Mouse (Mus musculus) embryonic facial prominence, embryonic 14.5 days (tissue): ENCODE measurements around the gene Prap1. TPM values are rescaled to one million over a fixed set of nuclear protein-coding genes. Genes with fewer than 3 reads are reported as not detected.
"Not testable (repeated sequence)": the region's sequence is repeated elsewhere in the genome, so short reads cannot be mapped to it uniquely, and the experiment has no call there.

Source experiments
- ATAC-seq: fragments of 200-750 bp; cut with Nextera tagmentation; 2 replicates; pipeline ENCODE4 v1.8.0; 2017; ENCODE audit warnings: low read depth, moderate number of reproducible peaks, moderate TSS enrichment
- DNase-seq: peaks from one replicate; pipeline ENCODE4 v3.0.0-alpha.2; 2015; ENCODE audit warnings: low spot score
- H3K27ac ChIP-seq: fragments of 300-500 bp; sonication (generic); replicated peaks from 2 replicates; pipeline ENCODE4 v1.5.1; 2014; ENCODE audit warnings: low read depth, mild to moderate bottlenecking, low read length, moderate library complexity
- H3K27me3 ChIP-seq: fragments of 300-500 bp; sonication (generic); replicated peaks from 2 replicates; pipeline ENCODE4 v1.6.1; 2014; ENCODE audit warnings: low read length; ENCODE audit not compliant: control insufficient read depth, insufficient read depth
- H3K36me3 ChIP-seq: fragments of 300-500 bp; sonication (generic); 2 replicates; pipeline ENCODE4 v1.6.1; 2014; ENCODE audit warnings: low read length, mixed read lengths; ENCODE audit not compliant: control insufficient read depth, insufficient read depth
- H3K4me1 ChIP-seq: fragments of 300-500 bp; sonication (generic); 2 replicates; pipeline ENCODE4 v1.6.1; 2014; ENCODE audit warnings: antibody characterized with exemption, low read length; ENCODE audit not compliant: control insufficient read depth, insufficient read depth
- H3K4me2 ChIP-seq: fragments of 300-500 bp; sonication (generic); 2 replicates; pipeline ENCODE4 v1.6.1; 2014; ENCODE audit warnings: low read depth, mild to moderate bottlenecking, low read length, moderate library complexity, mixed read lengths
- H3K4me3 ChIP-seq: fragments of 300-500 bp; sonication (generic); 2 replicates; pipeline ENCODE4 v1.5.1; 2014; ENCODE audit warnings: low read depth, mild to moderate bottlenecking, low read length
- H3K9ac ChIP-seq: fragments of 300-500 bp; sonication (generic); 2 replicates; pipeline ENCODE4 v1.6.1; 2014; ENCODE audit warnings: low read depth, mild to moderate bottlenecking, low read length, moderate library complexity, mixed read lengths
- H3K9me3 ChIP-seq: fragments of 300-500 bp; sonication (generic); 2 replicates; pipeline ENCODE4 v1.6.1; 2016; ENCODE audit warnings: low read length; ENCODE audit not compliant: control insufficient read depth
- WGBS: fragments of 180-500 bp; shearing (Covaris S2); extraction: QIAGEN DNeasy Blood & Tissue Kit; methylation state at CpG from one replicate; pipeline ENCODE4 v1.1.7; 2014; 5-methylcytosine and 5-hydroxymethylcytosine counted together
- polyA plus RNA-seq: library from polyadenylated mRNA; unstranded; fragments of >200 nt; fragmentation: Nextera tagmentation; extraction: Ambion mirVana; gene quantifications from 2 replicates; pipeline ENCODE4 v1.2.1, GENCODE M21; 2014

Gene Prap1
- polyA plus RNA-seq, 1 experiment from 2014 or later: 0.60 TPM

- not testable (repeated sequence) for H3K9ac ChIP-seq, H3K9me3 ChIP-seq, H3K4me3 ChIP-seq, H3K4me1 ChIP-seq, ATAC-seq, DNase-seq, H3K27ac ChIP-seq, H3K4me2 ChIP-seq, H3K27me3 ChIP-seq
- H3K36me3 ChIP-seq: peaks cover 31% of the 10 kb centered on the region
- 97% methylated on average over 5 of the region's 7 CpGs for WGBS
Measured at GRCm38 (mm10) chr7:140134033-140134432, 40.8 kb downstream of the Prap1 start.

- Histone ChIP-seq H3K9ac (no peak overlapping the region), H3K27ac (no peak overlapping the region), H3K4me1 (peaks cover 4% of the 10 kb centered on the region), H3K4me2 (no peak overlapping the region), H3K27me3 (no peaks in the 10 kb centered on the region), H3K4me3 (no peak overlapping the region), H3K36me3 (peaks cover 19% of the 10 kb centered on the region), H3K9me3 (no peaks in the 10 kb centered on the region)
- WGBS: 87% methylated on average over 5 of the region's 5 CpGs
- no peak for ATAC-seq
- DNase-seq: no peak
Measured at GRCm38 (mm10) chr7:140135106-140135770, 42.0 kb downstream of the Prap1 start.

GRCm38 (mm10) chr7:140137135-140138020 lies 44.2 kb downstream of the Prap1 start, which contains the start of gene Mtg1:
Mtg1 (plus strand) TSS chr7:140137564.
- DNase-seq: peak; percentile 97
- Histone ChIP-seq H3K4me3 (peak within 1 kb of the TSS; percentile 78), H3K27ac (peak within 1 kb of the TSS; percentile 70), H3K4me1 (peaks cover 4% of the 10 kb centered on the region), H3K9ac (peak within 1 kb of the TSS; percentile 88), H3K27me3 (no peaks in the 10 kb centered on the region), H3K4me2 (peak within 1 kb of the TSS; percentile 93), H3K9me3 (no peaks in the 10 kb centered on the region), H3K36me3 (peaks cover 12% of the 10 kb centered on the region; the same call in 1 of the 2 replicates)
- 2% methylated on average over 38 of the region's 39 CpGs for WGBS
- peak; percentile 99 for ATAC-seq

GRCm38 (mm10) chr7:140138021-140138310 lies 44.8 kb downstream of the Prap1 start:
- peaks cover 12% of the 10 kb centered on the region; the same call in 1 of the 2 replicates for H3K36me3 ChIP-seq
- H3K4me3 ChIP-seq: peak overlapping the region; percentile 78
- peak overlapping the region; percentile 93 for H3K4me2 ChIP-seq
- 0% methylated on average over 8 of the region's 8 CpGs for WGBS
- DNase-seq (no peak), ATAC-seq (no peak)
- no peaks in the 10 kb centered on the region for H3K9me3 ChIP-seq
- peak overlapping the region; percentile 88 for H3K9ac ChIP-seq
- peak overlapping the region; percentile 70 for H3K27ac ChIP-seq
- H3K4me1 ChIP-seq: peaks cover 4% of the 10 kb centered on the region
- H3K27me3 ChIP-seq: no peaks in the 10 kb centered on the region

GRCm38 (mm10) chr7:140141350-140141749 lies 48.2 kb downstream of the Prap1 start:
- Histone ChIP-seq H3K4me2 (no peak overlapping the region), H3K4me1 (peaks cover 4% of the 10 kb centered on the region), H3K36me3 (no peaks in the 10 kb centered on the region), H3K9ac (no peak overlapping the region), H3K9me3 (no peaks in the 10 kb centered on the region), H3K27me3 (no peaks in the 10 kb centered on the region), H3K27ac (no peak overlapping the region), H3K4me3 (no peak overlapping the region)
- no peak for ATAC-seq
- WGBS: 5% methylated on average over 14 of the region's 14 CpGs
- DNase-seq: peak; percentile 69

GRCm38 (mm10) chr7:140144550-140144949 lies 51.4 kb downstream of the Prap1 start:
- WGBS: 92% methylated on average over 4 of the region's 4 CpGs
- Histone ChIP-seq H3K36me3 (peaks cover 6% of the 10 kb centered on the region; the same call in 1 of the 2 replicates), H3K9me3 (no peaks in the 10 kb centered on the region), H3K4me1 (no peaks in the 10 kb centered on the region), H3K9ac (no peak overlapping the region), H3K27ac (no peak overlapping the region), H3K27me3 (no peaks in the 10 kb centered on the region), H3K4me3 (no peak overlapping the region), H3K4me2 (no peak overlapping the region)
- DNase-seq (no peak), ATAC-seq (no peak)

Other genes starting within 250 kb of the Prap1 start
- 0.77 and 1.5 TPM in 2 replicates for gene Kndc1, start 198.7 kb upstream of the Prap1 start, polyA plus RNA-seq
- gene Utf1, start 149.6 kb upstream of the Prap1 start, polyA plus RNA-seq: 0.22 TPM in 1 of 2 replicates, not detected in the other
- gene 6430531B16Rik, start 114.6 kb upstream of the Prap1 start, polyA plus RNA-seq: 0.48 and 2.4 TPM in 2 replicates
- gene Adam8, start 100.8 kb upstream of the Prap1 start, polyA plus RNA-seq: 1.5 and 2.4 TPM in 2 replicates
- gene Zfp511, start 57.0 kb upstream of the Prap1 start, polyA plus RNA-seq: 31.1 and 31.4 TPM in 2 replicates
- gene Tubgcp2, start 56.7 kb upstream of the Prap1 start, polyA plus RNA-seq: 46.2 and 58.5 TPM in 2 replicates
- gene Msx3, start 44.3 kb upstream of the Prap1 start, polyA plus RNA-seq: not detected in 2 replicates
- 3.4 and 3.6 TPM in 2 replicates for gene Caly, start 10.8 kb upstream of the Prap1 start, polyA plus RNA-seq
- 26.0 and 29.4 TPM in 2 replicates for gene Fuom, start 9.0 kb downstream of the Prap1 start, polyA plus RNA-seq
- 16.7 and 17.8 TPM in 2 replicates for gene Paox, start 22.4 kb downstream of the Prap1 start, polyA plus RNA-seq
- 136 and 146 TPM in 2 replicates for gene Echs1, start 23.1 kb downstream of the Prap1 start, polyA plus RNA-seq
- 25.0 and 25.4 TPM in 2 replicates for gene Mtg1, start 44.2 kb downstream of the Prap1 start, polyA plus RNA-seq
- gene Sprn, start 61.5 kb downstream of the Prap1 start, polyA plus RNA-seq: 1.6 and 2.5 TPM in 2 replicates
- gene Olfr522, start 71.4 kb downstream of the Prap1 start, polyA plus RNA-seq: not detected in 2 replicates
- gene Olfr523, start 79.8 kb downstream of the Prap1 start, polyA plus RNA-seq: 0.20 and 0.22 TPM in 2 replicates
- 0.25 TPM in 1 of 2 replicates, not detected in the other for gene Olfr524, start 112.6 kb downstream of the Prap1 start, polyA plus RNA-seq
- gene Cd163l1, start 124.9 kb downstream of the Prap1 start, polyA plus RNA-seq: 0.06 TPM in 1 of 2 replicates, not detected in the other
- gene 5830411N06Rik, start 153.9 kb downstream of the Prap1 start, polyA plus RNA-seq: not detected in 2 replicates
- not detected in 2 replicates for gene Olfr525, start 227.5 kb downstream of the Prap1 start, polyA plus RNA-seq
- not detected in 2 replicates for gene Olfr527, start 240.6 kb downstream of the Prap1 start, polyA plus RNA-seq